Mouse (Mus musculus) liver, adult (tissue): ENCODE results near the gene Fpr-rs7.

Experiments
- GATA4 ChIP-seq: IDR thresholded peaks from 2 replicates; pipeline ENCODE4 v1.6.1; 2014; ENCODE audit warnings: mild to moderate bottlenecking, low read length; ENCODE audit not compliant: insufficient replicate concordance

Fpr-rs7 gene

GRCm38 (mm10) chr17:20114126-20114525, at the start of gene Fpr-rs7:
TSS of gene Fpr-rs7 (minus strand) at chr17:20114226.
- TF ChIP-seq GATA4, result no peak

- no peak for TF ChIP-seq GATA4
Measured at GRCm38 (mm10) chr17:20074090-20074489, 39.9 kb downstream of the Fpr-rs7 start.

GRCm38 (mm10) chr17:20071656-20072396, 42.2 kb downstream of the Fpr-rs7 start:
- no peak for TF ChIP-seq GATA4
